Mouse (Mus musculus) liver, embryonic 11.5 days (tissue): ENCODE measurements around the gene Orai1. TPM values are rescaled to one million over a fixed set of nuclear protein-coding genes. Genes with fewer than 3 reads are reported as not detected.
A peak's percentile ranks its signal among the peaks of the same experiment; 100 is the strongest.
"Not testable (repeated sequence)": the region's sequence is repeated elsewhere in the genome, so short reads cannot be mapped to it uniquely, and the experiment has no call there.

Experiments
- ATAC-seq: fragments of 200-750 bp; cut with Nextera tagmentation; replicated peaks from 2 replicates; pipeline ENCODE4 v1.8.0; 2017; ENCODE audit warnings: moderate number of reproducible peaks, mild to moderate bottlenecking, moderate TSS enrichment, moderate library complexity; ENCODE audit not compliant: low FRiP score
- DNase-seq: peaks from one replicate; pipeline ENCODE4 v3.0.0-alpha.2; 2017; ENCODE audit warnings: low spot score
- H3K27ac ChIP-seq: fragments of 300-500 bp; sonication (generic); 2 replicates; pipeline ENCODE4 v1.5.1; 2014; ENCODE audit warnings: mild to moderate bottlenecking, low read depth, low read length, control low read depth
- H3K27me3 ChIP-seq: fragments of 300-500 bp; sonication (generic); replicated peaks from 2 replicates; pipeline ENCODE4 v1.6.1; 2014; ENCODE audit warnings: low read length, mixed read lengths; ENCODE audit not compliant: control insufficient read depth, insufficient read depth
- H3K36me3 ChIP-seq: fragments of 300-500 bp; sonication (generic); 2 replicates; pipeline ENCODE4 v1.6.1; 2014; ENCODE audit warnings: mild to moderate bottlenecking, low read length, moderate library complexity, mixed read lengths; ENCODE audit not compliant: control insufficient read depth, insufficient read depth
- H3K4me1 ChIP-seq: fragments of 300-500 bp; sonication (generic); replicated peaks from 2 replicates; pipeline ENCODE4 v1.6.1; 2014; ENCODE audit warnings: low read length, mixed read lengths; ENCODE audit not compliant: control insufficient read depth, insufficient read depth
- H3K4me2 ChIP-seq: fragments of 300-500 bp; sonication (generic); 2 replicates; pipeline ENCODE4 v1.6.1; 2014; ENCODE audit warnings: mild to moderate bottlenecking, control low read depth, moderate library complexity
- H3K4me3 ChIP-seq: fragments of 300-500 bp; sonication (generic); 2 replicates; pipeline ENCODE4 v1.5.1; 2014; ENCODE audit warnings: low read depth, low read length, control low read depth
- H3K9ac ChIP-seq: fragments of 300-500 bp; sonication (generic); 2 replicates; pipeline ENCODE4 v1.6.1; 2014; ENCODE audit warnings: low read depth, low read length, control low read depth
- H3K9me3 ChIP-seq: fragments of 300-500 bp; sonication (generic); 2 replicates; pipeline ENCODE4 v1.6.1; 2016; ENCODE audit warnings: low read length, inconsistent platforms, mixed read lengths; ENCODE audit not compliant: control insufficient read depth
- WGBS: fragments of 180-500 bp; shearing (Covaris S2); extraction: QIAGEN DNeasy Blood & Tissue Kit; methylation state at CpG from one replicate; pipeline ENCODE4 v1.1.7; 2014; 5-methylcytosine and 5-hydroxymethylcytosine counted together
- polyA plus RNA-seq: library from polyadenylated mRNA; unstranded; fragments of >200 nt; fragmentation: Nextera tagmentation; extraction: Ambion mirVana; gene quantifications from 2 replicates; pipeline ENCODE4 v1.2.1, GENCODE M21; 2014

Gene Orai1
- polyA plus RNA-seq = 8.6 and 9.6 TPM in 2 replicates

DNA sequence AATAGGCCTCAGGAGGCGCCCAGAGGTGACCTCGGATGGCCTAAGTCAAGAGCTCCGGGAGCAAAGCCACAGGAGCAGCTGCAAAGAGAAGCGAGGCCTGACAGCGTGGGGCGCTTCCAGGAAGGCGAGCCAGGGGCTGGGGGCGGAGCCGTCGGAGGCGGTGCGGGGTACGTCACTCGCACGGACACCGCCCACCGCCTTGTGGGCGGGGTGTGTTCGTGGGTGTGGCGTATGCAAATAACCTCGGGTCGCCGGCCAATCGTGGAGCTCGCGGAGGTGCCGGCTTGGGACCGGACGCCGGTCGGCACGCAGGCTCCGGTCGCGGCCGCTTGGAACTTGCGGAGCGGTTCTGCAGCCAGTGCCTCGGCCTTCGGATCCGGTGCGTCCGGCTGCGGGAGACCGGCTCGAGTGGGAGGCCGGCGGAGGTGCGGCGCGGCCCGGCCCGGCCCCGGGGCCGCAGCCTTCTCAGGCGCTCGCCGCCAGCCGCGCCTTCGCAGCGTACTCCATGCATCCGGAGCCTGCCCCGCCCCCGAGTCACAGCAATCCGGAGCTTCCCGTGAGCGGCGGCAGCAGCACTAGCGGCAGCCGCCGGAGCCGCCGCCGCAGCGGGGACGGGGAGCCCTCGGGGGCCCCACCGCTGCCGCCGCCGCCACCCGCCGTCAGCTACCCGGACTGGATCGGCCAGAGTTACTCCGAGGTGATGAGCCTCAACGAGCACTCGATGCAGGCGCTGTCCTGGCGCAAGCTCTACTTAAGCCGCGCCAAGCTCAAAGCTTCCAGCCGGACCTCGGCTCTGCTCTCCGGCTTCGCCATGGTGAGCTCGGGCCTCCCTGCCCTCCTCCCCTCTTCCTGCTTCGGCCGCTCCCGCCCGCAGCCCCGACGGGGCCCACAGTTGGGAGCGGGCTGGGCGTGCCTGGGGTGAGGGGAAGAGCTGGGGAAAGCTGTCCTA is at the start of gene Orai1:
Gene Orai1 (plus strand): TSS at position 322 of the 949 bp plus-strand sequence.
- Histone ChIP-seq H3K9me3 (no peaks in the 10 kb centered on the region), H3K27ac (peak within 1 kb of the TSS; percentile 82), H3K4me2 (peak within 1 kb of the TSS; percentile 91), H3K4me1 (peaks cover 37% of the 10 kb centered on the region), H3K4me3 (peak within 1 kb of the TSS; percentile 74), H3K27me3 (no peaks in the 10 kb centered on the region), H3K36me3 (no peaks in the 10 kb centered on the region), H3K9ac (peak within 1 kb of the TSS; percentile 76)
- under 1% methylated on average over 105 of the region's 106 CpGs for WGBS
- DNase-seq (peak; percentile 99), ATAC-seq (peak; percentile 93)

DNA sequence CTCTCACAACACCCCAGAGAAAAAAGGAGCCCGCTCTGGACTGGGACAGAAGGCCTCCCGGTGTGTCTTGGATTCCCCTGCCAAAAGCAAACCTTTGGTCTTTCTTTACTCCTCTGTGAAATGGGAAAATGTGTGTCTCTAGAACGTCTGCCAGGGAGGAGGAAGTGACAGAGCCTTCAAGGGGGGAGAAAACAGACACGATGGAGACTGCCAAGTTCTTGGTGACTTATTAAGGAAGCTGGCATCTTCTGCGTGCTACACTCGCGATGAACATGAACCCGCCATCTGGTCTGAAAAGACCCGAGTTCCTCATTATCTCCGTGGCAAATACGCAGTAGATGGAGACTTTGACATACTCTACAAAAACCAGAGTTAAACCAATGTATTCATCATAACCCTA is 49.4 kb upstream of the Orai1 start:
- Histone ChIP-seq H3K9me3 (no peaks in the 10 kb centered on the region), H3K9ac (no peak overlapping the region), H3K4me2 (no peak overlapping the region), H3K4me1 (no peaks in the 10 kb centered on the region), H3K27ac (no peak overlapping the region), H3K4me3 (no peak overlapping the region), H3K27me3 (no peaks in the 10 kb centered on the region), H3K36me3 (no peaks in the 10 kb centered on the region)
- 68% methylated on average over 11 of the region's 11 CpGs for WGBS
- ATAC-seq (no peak), DNase-seq (no peak)

DNA sequence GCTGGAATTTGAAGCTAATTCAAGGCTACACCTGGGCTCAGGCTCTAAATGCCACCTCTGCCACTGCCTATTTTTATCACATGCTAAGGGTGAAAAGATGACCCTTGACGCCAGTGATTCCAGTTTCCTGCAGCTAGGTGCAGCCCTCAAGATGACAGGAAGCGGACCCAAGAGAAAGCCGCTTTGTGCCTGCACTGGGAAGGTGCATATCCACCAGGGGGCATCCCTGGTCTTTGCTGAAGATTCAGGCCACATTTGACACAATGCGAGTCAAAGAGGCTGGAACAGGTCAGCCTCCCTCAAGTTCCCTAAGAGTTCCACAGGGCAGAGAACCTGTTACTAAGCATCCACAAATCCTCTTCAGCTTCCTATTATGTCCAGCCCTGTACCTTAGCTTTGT is 46.6 kb upstream of the Orai1 start:
- Histone ChIP-seq H3K36me3 (no peaks in the 10 kb centered on the region), H3K9me3 (no peaks in the 10 kb centered on the region), H3K27ac (no peak overlapping the region), H3K4me2 (no peak overlapping the region), H3K4me3 (no peak overlapping the region), H3K9ac (no peak overlapping the region), H3K27me3 (no peaks in the 10 kb centered on the region), H3K4me1 (peaks cover 8% of the 10 kb centered on the region)
- 34% methylated on average over 4 of the region's 4 CpGs for WGBS
- DNase-seq (peak; percentile 71), ATAC-seq (no peak)

DNA sequence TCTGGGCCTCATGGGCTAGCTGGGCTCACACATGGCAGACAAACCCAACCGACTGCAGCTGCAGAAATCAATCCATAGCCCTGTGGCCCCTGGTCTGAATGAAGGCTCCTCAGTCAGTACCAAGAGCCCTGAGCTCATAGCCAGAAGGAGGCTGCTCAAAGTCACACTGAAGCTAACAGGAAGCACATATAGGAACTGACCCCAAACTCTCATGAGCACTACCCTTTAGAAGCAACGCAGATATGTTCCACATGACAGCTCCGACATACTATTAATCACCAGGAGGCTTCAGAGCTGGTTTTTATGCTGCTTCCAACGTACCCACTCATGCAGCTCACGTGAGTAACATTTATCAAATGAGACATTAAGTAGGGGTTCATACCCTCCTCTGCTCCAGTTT is 44.8 kb upstream of the Orai1 start:
- H3K9ac ChIP-seq = no peak overlapping the region
- no peaks in the 10 kb centered on the region for H3K36me3 ChIP-seq
- 68% methylated on average over 5 of the region's 5 CpGs for WGBS
- H3K4me3 ChIP-seq = no peak overlapping the region
- no peak for DNase-seq
- no peak for ATAC-seq
- no peak overlapping the region for H3K27ac ChIP-seq
- no peaks in the 10 kb centered on the region for H3K9me3 ChIP-seq
- H3K27me3 ChIP-seq = no peaks in the 10 kb centered on the region
- no peak overlapping the region for H3K4me2 ChIP-seq
- peaks cover 8% of the 10 kb centered on the region for H3K4me1 ChIP-seq

DNA sequence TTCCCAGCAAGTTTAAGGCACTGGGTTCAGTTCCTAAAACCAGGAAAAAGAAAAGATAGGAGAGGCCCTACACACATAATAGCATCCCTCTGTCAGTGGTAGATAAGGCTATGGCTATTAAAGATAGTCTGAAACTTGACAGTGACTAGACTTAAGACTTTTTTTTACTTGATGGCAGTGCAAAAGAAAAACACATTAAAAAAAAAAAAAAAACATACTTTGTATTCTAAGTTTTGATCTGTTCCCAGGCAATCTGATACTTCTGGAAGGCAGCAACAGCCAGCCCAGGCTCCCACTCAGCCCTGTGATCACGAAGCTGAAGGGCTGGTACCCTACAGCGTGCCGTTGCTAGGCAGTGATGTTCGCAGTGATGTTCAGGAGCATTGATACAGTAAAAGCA is 43.4 kb upstream of the Orai1 start:
- H3K27me3 ChIP-seq = no peaks in the 10 kb centered on the region
- H3K9ac ChIP-seq = no peak overlapping the region
- DNase-seq = no peak
- 85% methylated on average over 4 of the region's 4 CpGs for WGBS
- no peak for ATAC-seq
- no peaks in the 10 kb centered on the region for H3K36me3 ChIP-seq
- H3K4me1 ChIP-seq = peaks cover 8% of the 10 kb centered on the region
- no peaks in the 10 kb centered on the region for H3K9me3 ChIP-seq
- H3K4me3 ChIP-seq = no peak overlapping the region
- H3K4me2 ChIP-seq = no peak overlapping the region
- H3K27ac ChIP-seq = no peak overlapping the region

DNA sequence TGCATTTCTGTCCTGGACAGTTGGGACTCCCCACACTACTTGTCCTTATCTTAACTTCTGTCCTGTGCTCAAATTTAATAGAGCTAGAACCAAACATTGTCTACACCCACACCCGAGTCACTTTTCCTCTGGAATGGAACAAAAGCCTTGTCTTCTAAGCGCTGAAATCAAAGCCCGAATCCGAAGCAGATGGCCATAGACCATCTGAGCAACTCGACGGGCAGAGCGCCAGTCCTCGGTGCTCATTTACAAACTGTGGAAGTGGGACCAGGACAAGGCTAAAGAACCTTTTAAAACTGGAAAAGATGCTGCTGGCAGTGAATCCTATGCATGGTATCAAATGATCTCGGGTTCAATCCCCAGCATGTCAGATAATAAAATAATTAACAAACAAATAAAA is 42.8 kb upstream of the Orai1 start:
- Histone ChIP-seq H3K9me3 (no peaks in the 10 kb centered on the region), H3K27ac (no peak overlapping the region), H3K27me3 (no peaks in the 10 kb centered on the region), H3K9ac (no peak overlapping the region), H3K4me3 (no peak overlapping the region), H3K4me2 (no peak overlapping the region), H3K36me3 (no peaks in the 10 kb centered on the region), H3K4me1 (peaks cover 8% of the 10 kb centered on the region)
- DNase-seq = no peak
- WGBS = 86% methylated on average over 9 of the region's 9 CpGs
- ATAC-seq = no peak

DNA sequence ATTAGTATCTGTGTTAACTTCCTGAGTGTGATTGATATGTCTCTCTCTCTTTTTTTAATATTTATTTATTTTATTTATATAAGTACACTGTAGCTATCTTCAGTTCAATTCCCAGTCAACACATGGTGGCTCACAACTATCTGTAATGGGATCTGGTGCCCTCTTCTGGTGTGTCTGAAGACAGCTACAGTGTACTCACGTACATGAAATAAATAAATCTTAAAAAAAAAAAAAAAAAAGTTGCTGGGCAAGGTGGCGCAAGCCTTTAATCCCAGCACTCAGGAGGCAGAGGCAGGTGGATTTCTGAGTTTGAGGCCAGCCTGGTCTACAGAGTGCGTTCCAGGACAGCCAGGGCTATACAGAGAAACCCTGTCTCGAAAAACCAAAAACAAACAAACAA is 40.2 kb upstream of the Orai1 start:
- ATAC-seq, H3K27ac ChIP-seq, H3K27me3 ChIP-seq, H3K4me3 ChIP-seq, H3K9ac ChIP-seq, DNase-seq, H3K36me3 ChIP-seq, H3K4me2 ChIP-seq, H3K9me3 ChIP-seq: not testable (repeated sequence)
- 81% methylated on average over 4 of the region's 4 CpGs for WGBS
- peaks cover 12% of the 10 kb centered on the region for H3K4me1 ChIP-seq

DNA sequence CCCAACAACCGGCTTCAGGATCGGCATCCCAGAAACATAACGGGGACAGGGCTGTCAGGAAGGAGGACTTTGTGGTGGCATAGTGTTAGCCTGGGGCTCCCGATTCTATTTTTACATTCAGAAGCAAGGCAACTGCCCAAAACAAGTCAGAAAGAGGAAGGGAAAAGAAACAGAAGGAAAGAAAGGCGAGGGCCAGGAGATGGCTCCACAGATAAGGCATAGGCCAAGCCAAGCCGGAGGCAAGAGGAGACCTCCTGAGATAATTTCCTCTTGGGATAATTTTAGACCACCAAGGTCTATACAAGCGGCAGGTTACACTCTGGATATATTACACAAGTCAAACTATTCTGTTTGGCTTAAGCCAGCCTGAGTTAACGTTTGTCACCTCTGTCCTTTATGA is 35.9 kb upstream of the Orai1 start:
- Histone ChIP-seq H3K4me1 (peaks cover 4% of the 10 kb centered on the region; the same call in 1 of the 2 replicates), H3K4me3 (no peak overlapping the region), H3K9ac (no peak overlapping the region), H3K36me3 (no peaks in the 10 kb centered on the region), H3K4me2 (no peak overlapping the region), H3K9me3 (no peaks in the 10 kb centered on the region), H3K27ac (no peak overlapping the region), H3K27me3 (no peaks in the 10 kb centered on the region)
- 50% methylated on average over 8 of the region's 8 CpGs for WGBS
- DNase-seq = no peak
- ATAC-seq = no peak

DNA sequence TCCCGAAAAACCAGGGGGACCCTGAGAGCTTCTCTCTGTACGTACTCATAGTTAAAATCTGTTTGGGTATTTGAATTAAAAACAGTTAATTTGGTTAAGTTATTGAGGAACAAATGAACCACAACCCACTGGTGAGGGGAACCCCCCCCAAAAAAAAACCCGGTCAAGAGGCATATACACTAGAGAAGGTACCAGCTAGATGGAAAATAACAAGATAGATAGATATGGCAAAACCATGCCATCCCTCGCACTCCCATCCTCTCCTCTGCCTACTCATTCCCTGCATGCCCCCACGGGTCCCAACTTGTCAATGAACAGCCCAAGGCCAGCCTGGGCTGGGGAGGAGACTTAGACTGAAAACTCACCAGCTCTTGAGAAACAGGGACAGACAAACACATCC is 30.4 kb upstream of the Orai1 start:
- 83% methylated on average over 5 of the region's 5 CpGs for WGBS
- peaks cover 3% of the 10 kb centered on the region for H3K27me3 ChIP-seq
- H3K9me3 ChIP-seq = no peaks in the 10 kb centered on the region
- ATAC-seq (no peak), DNase-seq (no peak)
- no peak overlapping the region for H3K27ac ChIP-seq
- H3K4me3 ChIP-seq = no peak overlapping the region
- no peak overlapping the region for H3K4me2 ChIP-seq
- peaks cover 13% of the 10 kb centered on the region for H3K4me1 ChIP-seq
- H3K9ac ChIP-seq = no peak overlapping the region
- no peaks in the 10 kb centered on the region for H3K36me3 ChIP-seq
